Mouse (Mus musculus) c-Kit-positive CD71-positive TER-119-negative erythroid progenitor cells, embryonic 14.5 days (primary cell): ENCODE results near the gene Zdhhc19.

Experiments
- DNase-seq: peaks from one replicate; pipeline ENCODE4 v3.0.0-alpha.2; 2013; ENCODE audit warnings: low read depth

Zdhhc19 gene

GRCm38 (mm10) chr16:32495965-32496364 is at the start of gene Zdhhc19:
TSS of gene Zdhhc19 (plus strand) at chr16:32496265.
- DNase-seq = no peak

GRCm38 (mm10) chr16:32446563-32447138 is 49.4 kb upstream of the Zdhhc19 start:
- DNase-seq = no peak

GRCm38 (mm10) chr16:32449665-32450064 is 46.4 kb upstream of the Zdhhc19 start:
- DNase-seq = peak; percentile 82

GRCm38 (mm10) chr16:32450133-32450532 is 45.9 kb upstream of the Zdhhc19 start:
- no peak for DNase-seq

GRCm38 (mm10) chr16:32453102-32453501 is 43.0 kb upstream of the Zdhhc19 start:
- DNase-seq = no peak

GRCm38 (mm10) chr16:32454646-32455045 is 41.4 kb upstream of the Zdhhc19 start:
- DNase-seq = no peak

GRCm38 (mm10) chr16:32456086-32456485 is 40.0 kb upstream of the Zdhhc19 start:
- DNase-seq = peak; percentile 70

GRCm38 (mm10) chr16:32456761-32457160 is 39.3 kb upstream of the Zdhhc19 start:
- no peak for DNase-seq

GRCm38 (mm10) chr16:32457589-32458386 is 38.3 kb upstream of the Zdhhc19 start:
- DNase-seq = peak; percentile 83

- DNase-seq = no peak
Observed at GRCm38 (mm10) chr16:32460518-32460917, 35.5 kb upstream of the Zdhhc19 start.

GRCm38 (mm10) chr16:32461713-32462112 is 34.4 kb upstream of the Zdhhc19 start:
- no peak for DNase-seq

- DNase-seq = no peak
Observed at GRCm38 (mm10) chr16:32462950-32463349, 33.1 kb upstream of the Zdhhc19 start.

GRCm38 (mm10) chr16:32463426-32463825 is 32.6 kb upstream of the Zdhhc19 start:
- no peak for DNase-seq

- DNase-seq = no peak
Observed at GRCm38 (mm10) chr16:32464908-32465307, 31.2 kb upstream of the Zdhhc19 start.

- no peak for DNase-seq
Observed at GRCm38 (mm10) chr16:32468488-32468887, 27.6 kb upstream of the Zdhhc19 start.

- no peak for DNase-seq
Observed at GRCm38 (mm10) chr16:32469404-32470105, 26.5 kb upstream of the Zdhhc19 start.

GRCm38 (mm10) chr16:32472276-32473015 is 23.6 kb upstream of the Zdhhc19 start:
- DNase-seq = no peak

- DNase-seq = no peak
Observed at GRCm38 (mm10) chr16:32477315-32477714, 18.8 kb upstream of the Zdhhc19 start.

GRCm38 (mm10) chr16:32479415-32479814 is 16.6 kb upstream of the Zdhhc19 start:
- DNase-seq = no peak

- DNase-seq = no peak
Observed at GRCm38 (mm10) chr16:32484431-32484871, 11.6 kb upstream of the Zdhhc19 start.

- DNase-seq = no peak
Observed at GRCm38 (mm10) chr16:32485209-32485608, 10.9 kb upstream of the Zdhhc19 start.

GRCm38 (mm10) chr16:32486046-32486445 is 10.0 kb upstream of the Zdhhc19 start:
- no peak for DNase-seq
